Mouse (Mus musculus) erythroblast, embryonic 14.5 days (primary cell): ENCODE data around the gene Anapc16.

Experiments
- GATA1 ChIP-seq: IDR thresholded peaks from 2 replicates; pipeline ENCODE4 v1.6.1; 2012; ENCODE audit warnings: low read length, inconsistent platforms, mixed read lengths
- TAL1 ChIP-seq: IDR thresholded peaks from 3 replicates; pipeline ENCODE4 v1.6.1; 2012; ENCODE audit warnings: low read length, inconsistent platforms, mixed read lengths

- TF ChIP-seq GATA1 = no peak
- no peak for TF ChIP-seq TAL1
These were observed 37.1 kb downstream of the Anapc16 start for GRCm38 (mm10) chr10:59965788-59966187.
